Mouse (Mus musculus) spleen, adult 2 months (tissue): ENCODE results near the gene Clca4a. TPM values are rescaled to one million over a fixed set of nuclear protein-coding genes. Genes with fewer than 3 reads are reported as not detected.

Experiments used
- DNase-seq, 2 experiments: peaks; one replicate each; pipeline versions ENCODE4 v3.0.0 to v3.0.0-alpha.2; 2012 to 2021; ENCODE audit warnings: low spot score in 2 of 2, low read depth in 1 of 2
- H3K27ac ChIP-seq: fragments of 200-500 bp; 2 replicates; pipeline ENCODE4 v1.5.1; 2012; ENCODE audit warnings: low read length, inconsistent platforms; ENCODE audit not compliant: insufficient read depth
- H3K27me3 ChIP-seq: fragments of 200-500 bp; 2 replicates; pipeline ENCODE4 v1.6.1; 2012; ENCODE audit warnings: mild to moderate bottlenecking, moderate library complexity, low read length, inconsistent platforms; ENCODE audit not compliant: control insufficient read depth, insufficient read depth
- H3K36me3 ChIP-seq: fragments of 200-500 bp; 2 replicates; pipeline ENCODE4 v1.6.1; 2012; ENCODE audit warnings: mild to moderate bottlenecking, low read length, inconsistent platforms; ENCODE audit not compliant: control insufficient read depth, insufficient read depth
- H3K4me1 ChIP-seq: fragments of 200-500 bp; 2 replicates; pipeline ENCODE4 v1.6.1; 2011; ENCODE audit warnings: inconsistent platforms; ENCODE audit not compliant: control insufficient read depth, insufficient read depth, insufficient read length
- H3K4me3 ChIP-seq: fragments of 200-500 bp; 2 replicates; pipeline ENCODE4 v1.5.1; 2011; ENCODE audit warnings: mild to moderate bottlenecking, inconsistent platforms; ENCODE audit not compliant: insufficient read depth, insufficient read length; ENCODE audit errors: extremely low read depth
- CTCF ChIP-seq: fragments of 200-500 bp; IDR thresholded peaks from 2 replicates; pipeline ENCODE4 v1.5.1; 2011; ENCODE audit warnings: mild to moderate bottlenecking, inconsistent platforms; ENCODE audit not compliant: insufficient read depth, insufficient read length, insufficient replicate concordance; ENCODE audit errors: extremely low read depth
- POLR2A ChIP-seq: fragments of 200-500 bp; IDR thresholded peaks from 2 replicates; pipeline ENCODE4 v1.6.1; 2011; ENCODE audit warnings: low read depth, low read length, inconsistent platforms
- WGBS: fragments of 180-500 bp; shearing (Covaris S2); methylation state at CpG from one replicate; pipeline ENCODE4 v1.1.7; 2018; 5-methylcytosine and 5-hydroxymethylcytosine counted together
- polyA plus RNA-seq: library from polyadenylated mRNA; depleted of rRNA; stranded (reverse); fragments of >200 nt; gene quantifications from 2 replicates; pipeline ENCODE4 v1.2.3, GENCODE M21; 2012; rRNA removed

Clca4a gene
- polyA plus RNA-seq, 1 experiment = not detected

DNA sequence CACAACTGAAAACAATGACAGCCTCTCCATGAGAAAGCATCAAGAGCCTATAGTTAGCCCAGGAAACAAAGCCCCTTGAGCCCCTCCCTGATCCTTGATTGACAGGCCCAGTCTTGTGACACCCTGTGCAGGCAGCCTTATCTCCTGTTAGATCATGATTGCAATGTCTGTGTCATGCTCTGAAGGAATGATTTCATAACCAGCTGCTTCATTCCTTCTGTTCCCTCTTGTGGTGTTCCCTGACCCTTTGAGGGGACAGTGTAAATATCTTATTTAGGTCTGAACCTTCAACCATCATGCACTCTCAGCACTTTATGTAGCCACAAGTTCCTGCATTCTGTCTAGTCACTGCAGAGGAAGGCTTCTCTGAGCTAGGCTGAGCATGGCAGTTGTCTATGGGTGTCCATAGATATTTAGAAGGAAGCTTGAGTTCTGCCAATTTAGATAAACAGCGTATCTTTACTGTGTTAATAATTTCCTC, 41.8 kb downstream of the Clca4a start:
- DNase-seq = no peak
- no peak overlapping the region for H3K4me3 ChIP-seq
- no peaks in the 10 kb centered on the region for H3K36me3 ChIP-seq
- no peaks in the 10 kb centered on the region for H3K4me1 ChIP-seq
- TF ChIP-seq CTCF (no peak), POLR2A (no peak)
- no peak overlapping the region for H3K27ac ChIP-seq
- WGBS = 88% methylated on average over 1 of the region's 1 CpGs
- no peaks in the 10 kb centered on the region for H3K27me3 ChIP-seq

DNA sequence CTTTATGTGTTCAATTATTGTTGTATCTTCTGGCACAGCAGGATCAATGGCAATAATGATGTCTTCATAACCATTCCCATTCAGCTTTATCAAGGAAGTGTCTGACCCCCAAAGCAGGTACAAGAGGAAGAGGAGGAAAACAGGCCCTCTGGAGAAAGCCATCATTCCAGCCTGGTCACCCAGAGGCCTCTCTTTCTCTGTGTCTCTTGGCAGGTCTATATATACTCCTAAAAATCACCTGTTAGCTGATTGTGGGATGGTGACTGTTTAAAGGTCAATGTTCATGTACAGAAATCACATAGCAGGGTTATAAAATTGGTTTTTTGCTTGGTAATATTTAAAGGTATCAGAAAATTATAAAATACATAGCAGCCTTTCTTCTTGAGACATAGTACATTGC, 42.5 kb downstream of the Clca4a start, which contains the start of gene Clca4b:
Clca4b (minus strand) TSS at position 195 of the 400 bp plus-strand sequence.
- Histone ChIP-seq H3K36me3 (no peaks in the 10 kb centered on the region), H3K4me3 (no peak within 1 kb of the TSS), H3K27ac (no peak within 1 kb of the TSS), H3K27me3 (no peaks in the 10 kb centered on the region), H3K4me1 (no peaks in the 10 kb centered on the region)
- TF ChIP-seq POLR2A (no peak), CTCF (no peak)
- DNase-seq = no peak

DNA sequence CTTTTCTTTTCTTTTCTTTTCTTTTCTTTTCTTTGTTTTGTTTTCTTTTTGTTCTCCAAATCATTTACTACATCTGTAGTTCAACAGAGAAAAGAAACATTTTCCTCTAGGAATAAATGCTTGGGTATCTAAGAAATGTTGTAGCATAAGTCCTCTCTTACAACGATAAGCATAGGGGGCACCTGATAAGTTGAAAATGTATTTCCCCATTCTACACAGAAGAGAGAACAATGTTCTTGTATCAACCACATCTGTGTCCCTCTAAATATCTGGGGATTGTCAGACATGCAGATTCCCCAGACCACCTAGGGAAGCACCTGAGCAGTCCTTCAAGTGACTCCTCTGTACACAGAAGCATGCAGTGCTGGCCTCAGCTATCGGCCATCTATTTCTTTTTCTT, 60.8 kb downstream of the Clca4a start:
- no peaks in the 10 kb centered on the region for H3K27me3 ChIP-seq
- no peaks in the 10 kb centered on the region for H3K4me1 ChIP-seq
- WGBS = 91% methylated on average over 2 of the region's 2 CpGs
- no peaks in the 10 kb centered on the region for H3K36me3 ChIP-seq
- no peak overlapping the region for H3K27ac ChIP-seq
- H3K4me3 ChIP-seq = no peak overlapping the region
- TF ChIP-seq POLR2A = no peak
- no peak for TF ChIP-seq CTCF
- no peak for DNase-seq

Other genes starting within 250 kb of the Clca4a start
- gene Clca3a1, start 214.1 kb downstream of the Clca4a start, polyA plus RNA-seq = 22.9 and 24.2 TPM in 2 replicates
- gene Clca3a2, start 155.6 kb downstream of the Clca4a start, polyA plus RNA-seq = 0.39 and 0.50 TPM in 2 replicates
- not detected in 2 replicates for gene Clca3b, start 125.7 kb downstream of the Clca4a start, polyA plus RNA-seq
- not detected in 2 replicates for gene Clca4b, start 42.5 kb downstream of the Clca4a start, polyA plus RNA-seq
- gene Clca1, start 57.7 kb upstream of the Clca4a start, polyA plus RNA-seq = 0.02 TPM in 1 of 2 replicates, not detected in the other
- 0.13 and 0.14 TPM in 2 replicates for gene Clca2, start 124.4 kb upstream of the Clca4a start, polyA plus RNA-seq
- gene Odf2l, start 143.5 kb upstream of the Clca4a start, polyA plus RNA-seq = 0.94 and 1.4 TPM in 2 replicates